Mouse (Mus musculus) heart, postnatal 0 days (tissue): ENCODE results near the gene Cdc14a.

Experiments
- CTCF ChIP-seq: IDR thresholded peaks from 2 replicates; pipeline ENCODE4 v1.5.1; 2016; ENCODE audit warnings: antibody characterized with exemption, control low read depth, low read depth
- EP300 ChIP-seq: IDR thresholded peaks from 2 replicates; pipeline ENCODE4 v1.6.1; 2016; ENCODE audit warnings: antibody characterized with exemption, low read depth

DNA sequence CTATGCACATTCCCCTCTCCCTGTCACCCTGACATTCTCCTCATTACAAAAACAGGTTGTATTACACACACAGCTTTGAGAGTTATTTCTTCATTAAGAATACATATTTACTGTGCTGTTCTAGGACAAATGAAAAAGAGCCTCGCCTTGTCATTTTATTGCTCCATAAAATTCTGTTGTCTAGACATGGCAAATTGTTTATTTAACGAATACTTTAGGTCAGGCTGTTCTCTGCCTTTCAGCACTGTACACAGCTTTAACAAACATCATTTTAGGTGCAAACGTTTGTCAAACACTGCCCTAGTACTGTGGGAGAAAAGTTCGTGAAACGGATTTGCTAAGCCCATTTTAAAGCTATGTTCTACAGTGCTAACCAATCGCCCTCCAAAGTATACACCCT, 122.1 kb downstream of the Cdc14a start:
- TF ChIP-seq EP300: no peak
- TF ChIP-seq CTCF: no peak
